Mouse (Mus musculus) ovary, postnatal 36 days (tissue): ENCODE results near the gene Bpifb5.
A peak's percentile ranks its signal among the peaks of the same experiment; 100 is the strongest.
"Not testable (repeated sequence)": the region's sequence is repeated elsewhere in the genome, so short reads cannot be mapped to it uniquely, and the experiment has no call there.

Experiments
- DNase-seq: peaks from one replicate; pipeline ENCODE4 v3.0.0; 2022; ENCODE audit warnings: low spot score, mixed read lengths

Gene Bpifb5

DNA sequence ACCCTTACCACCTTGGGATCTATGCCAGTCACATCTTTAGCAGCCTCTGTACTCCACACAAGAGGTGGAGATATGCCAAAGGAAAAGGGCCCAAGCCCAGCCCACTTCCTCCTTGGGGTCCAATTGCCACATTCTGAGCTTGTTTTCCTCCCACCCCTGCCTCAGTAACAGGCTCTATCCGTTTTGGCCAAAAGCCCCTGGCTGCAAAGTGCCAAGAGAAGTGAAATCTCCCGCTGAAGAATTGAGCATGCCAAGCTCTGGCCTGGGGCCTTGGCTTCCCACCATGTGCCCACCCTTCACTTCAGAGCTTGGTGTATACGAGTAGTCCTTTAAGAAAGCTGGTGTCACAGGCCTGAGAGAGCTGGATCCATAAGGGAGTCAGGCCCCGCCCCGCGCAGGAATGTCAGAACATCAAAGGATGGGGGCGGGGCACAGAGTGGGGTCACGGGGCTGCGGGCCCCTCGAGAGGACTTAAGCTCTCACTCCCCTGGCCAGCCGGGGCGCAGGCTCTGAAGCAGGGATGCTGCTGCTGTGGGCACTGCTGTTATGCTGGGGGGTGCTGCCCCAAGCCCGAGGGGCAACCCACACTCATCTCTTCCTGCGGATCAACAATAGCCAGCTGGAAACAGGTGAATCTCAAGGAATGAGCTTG, at the start of gene Bpifb5:
Gene Bpifb5 (plus strand): TSS at position 478 of the 652 bp plus-strand sequence.
- no peak for DNase-seq

DNA sequence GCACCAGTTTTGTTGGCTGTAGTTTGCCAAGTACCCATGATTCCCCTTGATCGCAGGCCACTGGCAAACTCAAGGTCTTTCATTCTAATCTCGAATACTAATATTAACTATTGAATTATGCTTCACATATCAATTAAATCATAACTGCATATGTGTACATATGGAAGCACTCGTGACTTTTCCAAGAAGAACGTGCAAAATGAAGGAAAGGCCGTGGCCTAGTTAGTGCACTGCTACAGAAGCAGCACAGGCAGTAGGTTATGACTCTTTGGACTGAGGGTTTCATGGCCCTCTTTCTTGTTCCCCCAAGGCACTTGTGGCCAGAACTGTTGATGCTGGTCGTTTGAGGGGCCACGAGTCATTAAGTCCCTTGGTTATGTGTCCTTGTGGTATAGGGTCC, 41.6 kb upstream of the Bpifb5 start:
- not testable (repeated sequence) for DNase-seq

DNA sequence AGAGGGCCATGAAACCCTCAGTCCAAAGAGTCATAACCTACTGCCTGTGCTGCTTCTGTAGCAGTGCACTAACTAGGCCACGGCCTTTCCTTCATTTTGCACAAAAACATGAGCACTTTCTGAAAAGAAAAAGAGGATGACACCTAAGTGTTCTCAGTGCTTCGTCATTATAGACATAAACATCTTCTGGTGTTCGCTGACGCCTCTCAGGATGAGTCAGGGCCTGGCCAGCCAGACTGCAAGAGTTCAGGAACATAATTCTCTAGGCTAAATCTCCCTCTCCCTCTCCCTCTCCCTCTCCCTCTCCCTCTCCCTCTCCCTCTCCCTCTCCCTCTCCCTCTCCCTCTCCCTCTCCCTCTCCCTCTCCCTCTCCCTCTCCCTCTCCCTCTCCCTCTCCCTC, 40.5 kb upstream of the Bpifb5 start:
- not testable (repeated sequence) for DNase-seq

DNA sequence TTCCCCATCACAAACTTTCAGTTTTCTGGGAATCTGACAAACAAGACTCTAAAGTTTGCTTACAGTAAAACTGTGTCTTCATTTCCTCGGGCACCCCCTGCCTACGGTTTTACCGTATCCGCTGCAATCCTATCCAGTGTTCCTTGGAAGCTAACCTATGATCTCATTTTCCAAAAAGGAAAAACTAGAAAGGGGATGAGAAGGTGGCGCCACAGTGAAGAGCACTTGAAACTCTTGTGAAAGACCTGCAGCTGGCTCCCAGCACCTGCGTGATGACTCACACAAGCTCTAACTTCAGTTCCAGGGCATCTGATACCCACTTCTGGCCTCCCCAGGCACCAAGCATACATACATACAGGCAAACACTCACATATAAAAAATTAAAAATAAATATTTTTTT, 38.2 kb upstream of the Bpifb5 start:
- no peak for DNase-seq

DNA sequence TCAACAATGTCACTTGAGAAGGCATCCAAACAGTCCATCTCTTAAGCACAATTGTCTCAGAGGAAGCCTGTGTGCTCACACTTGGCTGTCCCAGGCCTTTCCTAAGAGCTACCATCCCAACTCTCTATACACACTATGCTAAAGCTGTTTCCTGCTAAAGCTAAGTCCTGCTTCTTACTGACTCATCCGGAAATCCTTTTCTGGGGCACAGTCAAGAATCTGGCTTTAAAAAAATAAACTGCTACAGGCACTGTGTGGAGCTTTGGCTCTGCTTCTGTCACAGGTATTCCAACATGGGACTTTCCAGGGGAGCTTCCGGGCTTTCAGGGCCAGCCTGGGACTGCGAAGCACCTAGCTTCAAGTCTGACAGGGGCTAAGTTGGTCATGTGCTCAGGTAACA, 37.8 kb upstream of the Bpifb5 start:
- peak; percentile 0 for DNase-seq

DNA sequence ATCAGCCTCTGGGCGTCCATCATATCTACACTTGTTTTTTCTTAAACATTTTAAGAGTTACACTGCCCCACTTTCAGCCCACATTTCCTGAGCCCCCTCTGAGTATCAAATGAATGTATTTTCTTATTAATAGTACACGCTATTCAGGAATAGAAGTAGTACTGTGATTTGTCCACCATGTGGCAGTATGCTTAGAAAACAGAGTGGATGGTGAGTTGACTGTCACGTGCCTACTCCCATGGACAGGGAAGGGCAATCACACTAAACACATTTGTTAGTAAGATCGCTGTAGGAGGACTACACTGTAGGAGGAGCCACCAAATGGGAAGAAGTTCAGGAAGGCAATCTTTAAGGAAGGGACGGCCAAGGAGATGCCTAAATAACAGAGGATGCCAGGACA, 36.1 kb upstream of the Bpifb5 start:
- DNase-seq: no peak

DNA sequence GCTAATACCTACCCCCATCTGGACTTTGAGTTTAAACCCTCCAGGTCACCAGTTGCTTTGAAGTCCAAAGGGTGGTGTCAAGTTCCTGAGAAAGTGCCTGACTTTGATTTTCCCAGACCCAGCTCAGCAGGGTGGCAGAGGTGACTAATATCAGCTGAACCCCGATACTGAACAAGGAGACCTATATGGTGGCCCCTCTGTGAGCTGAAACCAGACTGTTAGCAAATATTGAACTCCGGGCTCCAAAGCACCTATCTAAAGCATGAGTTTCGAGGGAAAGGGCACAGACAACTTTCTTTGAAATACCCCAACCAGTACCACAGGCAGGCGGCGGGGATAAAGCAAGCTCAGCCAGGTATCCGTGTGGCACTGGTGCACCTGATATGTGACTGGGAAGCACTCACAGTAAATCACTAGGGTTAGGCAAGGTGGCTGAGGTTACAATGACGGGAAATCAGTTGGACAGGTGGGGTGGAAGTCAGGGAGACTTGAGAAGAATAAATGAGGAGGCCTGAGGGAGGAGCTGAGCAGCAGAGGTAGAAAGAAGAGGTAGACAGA, 33.6 kb upstream of the Bpifb5 start:
- DNase-seq: peak; percentile 0

DNA sequence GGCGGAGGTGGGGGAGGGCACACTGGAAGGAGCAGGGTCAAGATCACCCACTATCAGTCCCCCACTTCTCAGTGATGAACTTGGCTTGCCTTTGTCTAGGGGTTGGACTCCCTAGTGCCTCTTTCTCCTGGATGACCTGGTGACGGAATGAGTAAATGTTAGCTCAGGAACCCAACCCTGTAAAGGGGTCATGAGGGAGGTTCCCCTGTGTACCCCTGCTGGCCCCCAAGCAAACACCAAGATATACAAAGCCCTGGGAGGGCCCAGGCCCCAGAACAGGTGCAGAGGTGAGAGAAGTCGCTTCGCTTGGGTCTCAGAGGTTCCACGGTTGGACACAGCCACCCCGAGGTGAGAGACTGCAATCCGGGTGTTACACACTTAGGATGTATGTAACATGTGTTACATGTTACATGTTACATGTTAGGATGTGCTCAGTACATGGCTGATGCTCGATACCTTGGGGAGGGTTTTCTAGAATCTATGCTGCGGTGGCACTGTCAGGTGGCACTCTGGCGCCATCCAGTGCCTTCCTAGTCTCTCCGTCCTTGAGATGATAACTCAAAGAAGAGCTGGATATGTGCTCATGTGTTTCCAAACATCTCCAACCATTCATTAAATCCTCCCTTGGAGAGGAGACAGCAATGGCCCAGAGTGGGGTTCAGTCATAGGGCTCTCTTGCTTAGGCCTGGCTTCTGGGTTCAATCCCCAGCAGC, 32.8 kb upstream of the Bpifb5 start, which contains the start of gene Bpifb1:
Gene Bpifb1 (plus strand): TSS at position 273 of the 713 bp plus-strand sequence.
- DNase-seq: no peak

DNA sequence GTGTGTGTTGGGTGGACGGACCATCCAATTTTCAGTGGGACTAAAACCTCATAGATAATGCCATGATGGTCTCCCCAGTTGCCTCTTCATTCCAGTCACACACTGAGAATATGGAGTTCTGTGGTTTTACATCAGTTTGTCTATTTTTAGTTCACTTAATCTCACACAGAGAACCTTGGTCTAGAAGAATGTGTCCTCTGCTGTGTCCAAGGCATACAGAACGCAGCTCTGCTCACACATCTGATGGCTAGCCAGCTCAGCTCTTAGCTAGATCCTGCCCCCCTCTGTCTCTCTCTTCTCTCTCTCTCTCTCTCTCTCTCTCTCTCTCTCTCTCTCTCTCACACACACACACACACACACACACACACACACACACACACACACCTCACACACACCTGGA, 31.4 kb upstream of the Bpifb5 start:
- DNase-seq: no peak

DNA sequence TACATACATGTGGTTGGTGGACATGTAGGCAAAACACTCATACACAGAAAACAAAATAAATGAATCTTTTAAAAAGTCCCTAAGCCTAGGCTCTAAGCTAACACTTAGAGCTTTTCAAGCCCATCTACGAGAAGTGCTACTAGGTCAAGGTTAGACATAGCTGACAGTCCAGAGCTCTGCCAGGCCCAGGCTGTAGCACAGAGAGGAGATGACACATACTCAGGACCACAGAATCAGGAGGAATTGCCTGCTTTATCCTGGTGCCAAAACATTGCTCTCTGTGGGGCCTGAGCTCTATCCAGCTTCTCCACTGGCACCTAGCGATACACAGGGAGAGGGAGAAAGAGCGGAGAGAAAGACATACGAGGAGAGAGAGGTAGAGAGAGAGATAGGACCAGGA, 30.5 kb upstream of the Bpifb5 start:
- no peak for DNase-seq

DNA sequence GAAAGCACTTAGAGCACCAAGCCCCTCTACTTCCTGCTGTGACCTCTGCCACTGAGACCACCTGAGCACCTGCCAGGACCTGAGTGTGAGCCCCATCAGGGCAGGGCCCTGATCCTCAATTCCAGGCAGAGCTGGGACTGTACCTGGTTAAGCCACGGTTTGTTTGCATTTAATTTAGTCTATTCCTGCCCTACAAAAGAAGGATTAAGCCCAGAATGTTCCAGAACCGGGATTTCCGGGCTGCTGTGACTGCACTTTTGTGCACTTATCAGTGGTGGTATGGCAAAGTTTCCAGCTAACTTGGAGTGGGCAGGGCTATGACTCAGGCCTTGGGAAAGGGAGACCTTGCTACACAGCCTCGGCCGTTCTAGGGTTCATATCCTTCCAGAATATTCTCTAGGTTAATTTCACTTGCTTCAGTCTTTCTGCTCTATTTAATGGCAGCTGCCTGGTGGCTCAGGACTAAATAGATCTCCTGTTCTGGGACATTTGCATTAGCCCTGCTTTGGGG, 29.5 kb upstream of the Bpifb5 start:
- no peak for DNase-seq

DNA sequence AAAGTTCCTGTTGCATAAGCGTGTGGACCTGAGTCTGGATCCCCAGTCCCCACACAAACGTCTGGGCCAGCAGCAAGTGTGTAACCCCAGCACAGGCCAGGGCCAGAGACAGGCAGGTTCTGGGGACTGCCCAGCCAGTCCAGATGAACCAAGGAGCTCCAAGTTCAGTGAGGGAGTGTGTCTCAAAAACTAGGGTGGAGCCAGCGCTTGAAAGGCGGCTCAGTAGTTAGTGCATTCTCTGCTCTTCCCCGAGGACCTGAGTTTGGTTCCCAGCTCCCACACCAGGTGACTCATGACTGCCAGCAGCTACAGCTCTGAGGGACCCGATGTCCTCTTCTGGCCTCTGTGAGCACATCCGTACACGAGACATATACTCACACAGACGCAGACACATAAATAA, 26.5 kb upstream of the Bpifb5 start:
- no peak for DNase-seq

DNA sequence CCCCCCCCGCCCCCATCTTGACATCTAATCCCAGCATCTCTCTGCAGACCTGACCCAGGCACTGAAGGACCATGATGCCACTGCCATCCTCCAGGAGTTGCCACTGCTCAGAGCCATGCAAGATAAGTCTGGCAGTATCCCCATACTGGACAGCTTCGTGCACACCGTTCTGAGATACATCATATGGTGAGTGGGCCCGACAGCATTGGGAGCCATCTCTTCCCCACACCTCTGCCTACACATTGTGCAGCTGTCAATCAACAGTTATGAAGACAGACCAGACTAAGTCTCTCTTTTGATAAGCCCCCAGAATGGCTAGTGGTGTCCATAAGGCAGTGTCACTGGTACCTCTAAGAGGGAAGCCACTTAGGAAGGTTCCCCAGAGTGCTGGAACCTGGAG, 18.9 kb upstream of the Bpifb5 start:
- DNase-seq: no peak

DNA sequence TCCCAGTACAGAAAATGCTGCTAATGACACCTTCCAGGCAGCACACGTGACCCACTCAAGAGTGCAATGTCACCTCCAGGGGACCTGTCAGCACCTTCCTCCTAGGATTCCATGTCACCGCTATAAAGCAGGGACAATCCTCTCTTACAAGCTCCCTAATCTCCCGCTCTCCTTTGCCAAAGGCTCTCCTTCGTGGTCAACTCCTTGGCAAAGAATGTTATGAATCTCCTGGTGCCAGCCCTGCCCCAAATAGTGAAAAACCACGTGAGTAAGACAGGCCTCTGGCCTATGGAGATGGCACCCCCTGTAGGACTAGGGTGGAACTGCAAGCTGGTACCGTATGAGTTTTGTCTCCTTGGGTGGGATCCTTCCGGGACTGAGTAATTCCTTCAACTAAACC, 16.6 kb upstream of the Bpifb5 start:
- no peak for DNase-seq

DNA sequence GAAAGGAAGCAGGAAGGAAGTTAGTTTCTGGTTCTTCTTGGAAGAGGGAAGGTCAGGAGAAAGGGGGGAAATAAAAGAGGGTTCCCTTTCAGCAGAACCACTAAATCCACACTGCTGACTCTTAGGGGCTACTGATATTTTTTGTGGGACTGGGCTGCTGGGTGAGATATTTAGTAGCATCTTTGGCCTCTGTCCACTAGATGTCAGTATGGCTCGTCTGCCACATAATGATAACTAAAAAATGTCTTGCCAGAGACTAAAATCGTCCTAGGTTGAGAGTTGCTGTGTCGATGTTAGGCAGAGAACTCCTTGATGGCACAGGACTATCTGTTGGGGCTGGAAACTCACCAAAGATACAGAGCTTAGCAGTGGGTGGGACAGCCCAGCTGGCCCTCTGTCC, 14.4 kb upstream of the Bpifb5 start:
- DNase-seq: no peak

DNA sequence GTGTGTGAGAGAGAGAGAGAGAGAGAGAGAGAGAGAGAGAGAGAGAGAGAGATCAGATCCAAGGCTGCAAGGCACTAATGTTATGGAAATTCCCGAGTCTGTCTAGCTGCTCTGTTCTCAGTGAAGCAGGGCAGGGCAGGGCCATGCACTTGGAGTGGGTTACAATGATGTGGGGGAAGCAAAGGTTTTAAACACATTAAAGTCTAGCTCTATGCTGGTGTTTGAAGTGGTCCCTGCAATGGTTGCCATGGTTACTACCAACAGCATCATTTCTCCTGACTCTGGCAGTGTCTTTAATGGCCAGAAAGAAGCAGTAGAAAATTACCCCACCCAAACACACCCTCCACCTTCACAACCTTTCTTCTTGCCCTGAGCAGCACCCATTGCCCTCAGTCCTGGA, 12.4 kb upstream of the Bpifb5 start:
- DNase-seq: no peak

DNA sequence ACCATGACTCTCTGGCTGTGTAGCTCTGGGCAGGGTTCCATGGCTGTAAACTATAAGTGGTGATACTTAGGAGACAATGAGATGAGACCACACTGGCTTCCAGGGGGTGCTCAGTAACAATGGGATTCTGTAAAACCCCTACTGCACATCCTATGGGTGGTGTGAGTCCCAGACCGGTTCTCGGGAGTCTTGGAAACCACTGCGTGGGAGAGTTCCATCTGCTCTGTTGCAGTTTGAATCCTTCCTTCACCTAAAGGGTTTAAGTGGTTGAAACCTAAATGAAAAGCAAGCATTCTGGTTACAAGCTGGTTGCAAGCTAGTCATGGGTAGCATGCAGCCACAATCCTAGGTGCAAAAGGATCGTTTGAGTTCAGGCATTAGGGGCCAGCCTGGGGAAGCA, 11.7 kb upstream of the Bpifb5 start:
- DNase-seq: no peak

DNA sequence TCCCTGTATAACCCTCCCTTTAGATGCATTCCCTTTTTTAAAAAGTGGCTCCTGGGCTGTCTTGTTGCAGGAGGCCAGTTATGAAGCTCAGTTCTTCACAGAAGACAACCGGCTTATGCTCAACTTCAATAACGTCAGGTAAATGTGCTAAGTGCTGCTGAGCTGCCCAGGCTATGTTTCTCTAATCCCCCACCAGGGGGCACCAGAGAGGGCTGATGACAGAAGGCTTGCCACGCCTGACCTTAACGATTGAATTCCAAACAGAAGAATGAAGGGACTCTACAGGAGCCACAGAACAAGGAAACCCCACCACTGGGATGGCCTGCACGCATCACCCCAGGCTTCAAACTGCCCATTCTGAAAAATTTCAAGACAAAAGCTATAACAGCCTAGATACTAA, 8.4 kb upstream of the Bpifb5 start:
- DNase-seq: peak; percentile 75

DNA sequence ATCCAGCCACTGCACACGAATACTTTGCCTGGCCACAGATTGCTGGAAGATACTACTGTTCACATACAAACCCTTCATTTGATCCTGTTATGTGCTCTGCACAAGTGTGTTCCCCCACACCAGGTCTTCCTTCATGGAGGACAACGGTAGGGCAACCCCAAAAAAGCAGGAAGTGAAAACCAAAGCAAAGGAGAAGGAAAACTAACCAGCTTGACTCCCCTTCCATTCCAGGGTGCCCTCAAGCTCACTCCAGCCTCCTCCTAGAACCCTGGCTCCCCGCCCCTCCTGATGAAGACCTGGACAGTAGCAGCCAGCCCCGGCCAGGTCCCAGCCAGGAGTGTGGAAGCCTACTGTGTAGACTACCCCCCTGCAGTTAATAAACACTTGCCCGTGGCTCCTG, 3.6 kb upstream of the Bpifb5 start:
- no peak for DNase-seq

DNA sequence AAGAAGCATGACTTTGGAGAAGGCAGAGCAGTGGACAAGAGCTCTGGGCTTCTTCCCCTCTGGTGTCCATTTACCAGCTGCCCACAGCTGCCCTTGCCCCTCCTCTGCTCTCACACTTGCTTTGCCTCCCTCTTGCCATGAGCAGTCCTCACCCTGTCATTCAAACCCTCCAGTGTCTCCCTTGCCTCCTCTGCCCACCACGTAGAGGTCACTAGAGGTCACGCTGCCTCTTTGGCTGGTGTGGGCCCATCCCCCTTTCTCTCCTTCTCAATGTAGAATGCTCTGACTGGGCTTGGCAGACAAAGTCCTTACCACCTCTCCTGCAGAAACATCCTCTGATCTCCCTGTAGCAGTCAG, 353 bp downstream of the Bpifb5 start:
- no peak for DNase-seq

DNA sequence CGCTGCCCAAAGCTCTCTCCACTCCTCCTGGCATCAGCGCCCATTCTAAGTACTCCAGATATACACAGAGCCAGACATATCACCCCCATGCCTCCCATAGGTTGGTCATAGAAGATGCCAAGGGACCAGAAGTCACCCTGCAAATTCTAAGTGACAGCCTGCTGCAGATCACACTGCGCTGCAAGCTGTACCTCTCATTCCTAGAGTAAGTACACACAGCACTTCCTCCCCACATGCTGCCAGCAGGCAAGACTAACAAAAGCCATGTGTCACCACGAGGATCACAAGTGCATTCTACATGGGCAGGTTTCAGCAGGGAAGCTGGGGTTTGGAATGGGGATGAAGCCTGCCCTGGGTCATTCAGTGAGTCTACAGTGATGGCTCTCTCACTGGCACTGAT, 3.4 kb downstream of the Bpifb5 start:
- DNase-seq: no peak

DNA sequence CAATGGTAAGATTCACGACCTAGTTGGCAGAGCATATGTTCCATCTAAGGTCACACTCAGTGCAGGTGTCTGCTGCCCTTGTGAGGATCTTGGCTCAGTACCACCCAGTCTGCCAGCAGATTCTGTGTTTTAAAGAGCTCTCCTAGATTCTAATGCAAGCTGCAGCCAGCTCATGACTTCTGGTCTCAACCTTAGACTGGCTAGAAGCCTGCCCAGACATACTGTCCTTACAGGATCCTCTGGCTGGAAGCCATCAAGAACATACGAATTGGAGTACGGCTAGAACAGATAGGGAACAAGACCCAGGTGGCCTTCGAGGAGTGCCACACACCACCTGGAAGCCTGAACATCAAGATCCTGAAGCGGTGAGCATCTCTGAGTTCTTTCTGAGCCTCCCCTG, 4.3 kb downstream of the Bpifb5 start:
- DNase-seq: no peak

DNA sequence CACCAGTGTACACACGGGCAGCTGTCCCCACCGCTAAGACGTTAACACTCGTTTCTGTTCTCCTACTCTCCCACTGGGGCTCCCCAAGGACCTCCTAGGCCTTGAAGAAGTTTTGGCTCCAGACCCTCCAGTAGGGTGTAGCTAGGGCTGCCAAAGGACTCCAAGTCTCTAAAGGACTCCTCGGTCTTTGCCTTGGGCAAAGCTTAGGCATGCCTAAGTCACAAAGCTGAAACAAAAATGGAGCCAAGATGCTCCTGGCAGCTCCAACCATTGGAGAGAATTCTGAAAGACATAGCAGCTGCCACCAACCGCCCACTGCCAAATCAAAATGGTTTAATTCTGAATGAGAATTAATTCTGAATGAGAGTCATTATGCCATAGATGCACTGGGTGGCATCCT, 9.9 kb downstream of the Bpifb5 start:
- DNase-seq: no peak

DNA sequence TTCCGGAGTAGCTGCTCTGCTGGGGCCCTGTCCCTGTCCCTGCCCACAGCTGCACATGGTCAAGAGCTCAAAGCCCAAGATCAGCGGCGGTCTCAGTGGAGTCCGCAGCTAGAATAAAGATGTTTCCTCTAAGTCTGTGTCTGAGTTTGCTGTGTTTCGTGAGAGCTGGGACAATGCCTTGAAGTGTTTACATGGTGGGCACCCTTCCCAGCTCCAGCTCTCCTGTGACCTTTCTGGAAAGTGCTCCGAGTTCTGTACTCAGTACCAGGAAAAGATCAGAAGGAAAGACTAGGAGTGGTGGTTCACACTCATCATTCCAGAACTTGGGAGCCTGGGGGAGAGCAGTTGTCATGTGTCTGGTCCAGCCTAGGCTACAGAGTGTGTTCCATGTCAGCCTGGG, 17.2 kb downstream of the Bpifb5 start:
- DNase-seq: no peak
